Mouse (Mus musculus) thymus, postnatal 4 days (tissue): ENCODE data around the gene Lbhd2.

ENCODE experiments used
- DNase-seq: peaks from one replicate; pipeline ENCODE4 v3.0.0; 2021

The Lbhd2 gene

GRCm38 (mm10) chr12:111448931-111449705 is 42.5 kb downstream of the Lbhd2 start:
- DNase-seq, result no peak

DNA sequence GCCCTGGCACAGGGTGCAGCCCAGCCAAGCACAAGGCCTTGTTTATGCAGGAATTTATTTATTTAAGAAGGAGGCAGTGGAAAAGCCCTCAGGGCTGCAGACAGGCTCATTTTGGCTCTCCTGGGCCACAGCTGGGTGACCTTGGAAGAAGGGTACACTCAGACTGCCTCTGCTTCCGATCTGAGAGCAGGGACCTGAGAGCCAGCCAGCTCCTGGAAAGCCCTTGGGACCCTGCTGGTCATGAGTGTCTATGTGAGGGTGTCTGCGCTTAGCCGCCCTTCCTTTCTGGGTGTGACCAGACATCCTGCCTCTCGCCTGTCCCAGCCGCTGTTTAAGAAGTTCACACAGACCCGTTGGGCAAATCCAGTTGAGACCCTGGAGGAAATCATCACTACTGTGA is 43.8 kb downstream of the Lbhd2 start:
- DNase-seq, result no peak

- no peak for DNase-seq
These were observed 45.0 kb downstream of the Lbhd2 start for GRCm38 (mm10) chr12:111451561-111451960.

DNA sequence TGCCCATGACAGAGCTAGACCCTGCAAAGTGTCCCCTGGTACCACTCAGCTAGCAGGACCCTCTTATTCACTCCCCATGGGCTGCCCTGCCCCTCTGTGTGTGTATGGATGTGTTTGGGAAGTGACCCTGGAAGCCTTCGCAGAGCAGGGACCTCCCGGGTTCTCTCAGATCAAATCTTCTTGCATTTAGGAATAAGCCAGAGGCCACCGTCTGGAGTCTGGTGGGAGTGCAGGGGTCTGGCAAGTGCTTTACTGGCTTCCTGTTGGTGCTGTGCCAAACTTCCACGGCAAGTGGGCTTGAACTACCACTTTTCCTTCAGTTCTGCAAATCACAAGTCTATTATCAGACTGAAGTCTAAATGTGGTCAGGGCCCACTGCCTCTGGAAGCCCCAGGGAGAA is 47.4 kb downstream of the Lbhd2 start:
- DNase-seq, result no peak

GRCm38 (mm10) chr12:111454543-111455280 is 48.1 kb downstream of the Lbhd2 start:
- DNase-seq, result no peak

DNA sequence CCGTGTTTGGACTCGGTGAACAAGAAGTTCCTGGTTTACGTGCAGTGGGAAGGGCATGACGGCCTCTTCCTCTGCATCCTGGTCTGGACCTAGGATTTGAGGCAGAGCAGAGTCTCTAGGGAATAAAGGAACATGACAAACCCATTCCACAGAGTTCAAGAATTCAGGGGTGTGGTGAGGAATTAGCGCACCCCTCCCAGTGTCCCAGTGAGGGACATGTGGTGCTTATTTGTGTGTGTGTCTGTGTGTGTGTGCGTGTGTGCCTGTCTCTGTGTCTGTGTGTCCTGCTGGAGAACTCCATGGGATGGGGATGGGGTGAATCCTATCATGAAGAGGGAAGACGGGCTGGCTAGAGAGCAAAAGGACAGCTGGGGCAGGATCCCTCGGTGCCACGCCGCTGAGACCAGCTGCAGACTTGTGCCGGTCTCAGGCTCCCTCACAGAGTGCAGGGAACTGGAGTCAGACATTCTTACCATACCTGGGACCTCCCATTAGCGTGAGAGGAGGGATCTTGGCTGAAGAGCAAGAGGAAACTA is 48.8 kb downstream of the Lbhd2 start:
- DNase-seq, result no peak

GRCm38 (mm10) chr12:111455860-111456259 is 49.3 kb downstream of the Lbhd2 start:
- no peak for DNase-seq

DNA sequence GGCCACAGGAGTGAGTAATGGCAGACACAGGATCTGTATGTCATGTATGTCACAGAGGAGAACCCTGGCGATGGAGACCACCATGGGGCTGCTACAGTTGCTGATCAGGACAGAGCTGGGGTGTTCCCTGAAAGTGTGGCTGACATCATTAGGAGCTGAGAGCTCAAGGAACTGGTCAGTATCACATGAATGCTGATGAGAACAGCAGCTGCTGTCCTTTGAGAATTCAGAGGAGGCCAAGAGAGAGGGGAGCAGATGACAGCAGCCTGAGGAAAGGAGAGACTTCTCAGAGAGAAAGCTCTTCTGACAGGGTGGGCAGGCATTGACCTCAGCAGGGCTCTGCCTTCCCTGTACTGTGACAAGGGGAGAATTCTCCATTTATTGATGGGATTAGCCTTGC is 51.1 kb downstream of the Lbhd2 start:
- no peak for DNase-seq
